Mouse (Mus musculus): ENCODE data around the gene Plekhh3. TPM values are rescaled to one million over a fixed set of nuclear protein-coding genes. Genes with fewer than 3 reads are reported as not detected.
A peak's percentile ranks its signal among the peaks of the same experiment; 100 is the strongest.

Plekhh3 gene
- polyA plus RNA-seq, 2 experiments: 17.4 to 20.5 TPM

DNA sequence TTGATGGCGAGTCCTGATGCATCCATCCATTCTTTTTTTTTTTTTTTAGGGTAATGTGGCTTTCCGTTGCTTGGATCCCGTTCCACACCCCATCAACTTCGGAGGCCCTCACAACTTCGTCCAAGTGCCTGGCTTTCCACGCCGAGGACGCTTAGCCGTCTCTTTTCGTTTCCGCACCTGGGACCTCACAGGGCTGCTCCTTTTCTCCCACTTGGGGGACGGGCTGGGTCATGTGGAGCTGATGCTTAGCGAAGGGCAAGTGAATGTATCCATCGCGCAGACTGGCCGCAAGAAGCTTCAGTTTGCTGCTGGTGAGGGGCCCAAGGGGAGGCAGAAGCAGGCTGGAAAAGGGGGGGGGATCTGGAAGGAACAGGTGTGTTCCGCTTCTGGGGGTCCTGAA is 9.1 kb upstream of the Plekhh3 start:
- Histone ChIP-seq H3K9me3 (ENCODE audit: control insufficient read depth, low read length) (no peaks in the 10 kb centered on the region), H3K27me3 (ENCODE audit: control insufficient read depth, insufficient read depth, low read length) (peaks cover 31% of the 10 kb centered on the region), H3K27ac (replicated peaks; ENCODE audit: low read depth, low read length) (no peak overlapping the region), H3K4me3 (replicated peaks; ENCODE audit: low read length) (no peak overlapping the region), H3K4me2 (replicated peaks; ENCODE audit: low read depth, low read length, severe bottlenecking) (no peak overlapping the region), H3K4me1 (ENCODE audit: control insufficient read depth, insufficient read depth, low read length) (0 out of 2 replicates have a peak, but pooled peaks cover 3% of the 10 kb centered on the region), H3K9ac (ENCODE audit: low read depth, low read length, severe bottlenecking) (no peak overlapping the region), H3K36me3 (ENCODE audit: control insufficient read depth, insufficient read depth, low read length) (no peaks in the 10 kb centered on the region)
- 66% methylated on average over 17 of the region's 17 CpGs for WGBS
- DNase-seq (ENCODE audit: low spot score) (no peak), ATAC-seq (ENCODE audit: low FRiP score, low read depth) (no peak)
- no peak for TF ChIP-seq POLR2A (IDR thresholded peaks at IDR 0.05; ENCODE audit: borderline replicate concordance, extremely low read depth, insufficient read depth, insufficient read length)

DNA sequence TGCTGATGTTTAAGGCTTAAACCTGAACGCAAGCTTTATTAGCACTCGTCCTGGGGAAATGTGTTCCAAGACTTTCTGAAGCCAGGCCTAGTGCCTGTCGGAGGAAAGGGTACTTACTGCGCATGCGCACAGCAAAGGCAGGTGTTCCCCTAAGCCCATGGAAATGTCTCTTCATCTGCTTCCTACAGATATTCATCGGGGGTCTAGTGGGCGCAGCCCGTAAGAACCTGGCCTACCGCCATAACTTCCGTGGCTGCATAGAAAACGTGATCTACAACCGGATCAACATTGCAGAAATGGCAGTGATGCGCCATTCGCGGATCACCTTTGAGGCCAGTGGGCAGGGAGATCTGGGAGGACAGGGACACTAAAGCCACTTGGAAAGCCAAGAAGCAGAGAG is 8.2 kb upstream of the Plekhh3 start:
- TF ChIP-seq POLR2A (IDR thresholded peaks at IDR 0.05; ENCODE audit: borderline replicate concordance, extremely low read depth, insufficient read depth, insufficient read length): no peak
- WGBS: 79% methylated on average over 15 of the region's 15 CpGs
- peaks cover 7% of the 10 kb centered on the region for H3K4me1 ChIP-seq (ENCODE audit: control insufficient read depth, insufficient read depth, low read length)
- no peak for DNase-seq (ENCODE audit: low spot score)
- no peak for ATAC-seq (ENCODE audit: low FRiP score, low read depth)
- no peaks in the 10 kb centered on the region for H3K36me3 ChIP-seq (ENCODE audit: control insufficient read depth, insufficient read depth, low read length)
- no peak overlapping the region for H3K4me3 ChIP-seq (replicated peaks; ENCODE audit: low read length)
- H3K9ac ChIP-seq (ENCODE audit: low read depth, low read length, severe bottlenecking): no peak overlapping the region
- H3K9me3 ChIP-seq (ENCODE audit: control insufficient read depth, low read length): no peaks in the 10 kb centered on the region
- no peak overlapping the region for H3K4me2 ChIP-seq (replicated peaks; ENCODE audit: low read depth, low read length, severe bottlenecking)
- H3K27ac ChIP-seq (replicated peaks; ENCODE audit: low read depth, low read length): no peak overlapping the region
- peaks cover 40% of the 10 kb centered on the region for H3K27me3 ChIP-seq (ENCODE audit: control insufficient read depth, insufficient read depth, low read length)

DNA sequence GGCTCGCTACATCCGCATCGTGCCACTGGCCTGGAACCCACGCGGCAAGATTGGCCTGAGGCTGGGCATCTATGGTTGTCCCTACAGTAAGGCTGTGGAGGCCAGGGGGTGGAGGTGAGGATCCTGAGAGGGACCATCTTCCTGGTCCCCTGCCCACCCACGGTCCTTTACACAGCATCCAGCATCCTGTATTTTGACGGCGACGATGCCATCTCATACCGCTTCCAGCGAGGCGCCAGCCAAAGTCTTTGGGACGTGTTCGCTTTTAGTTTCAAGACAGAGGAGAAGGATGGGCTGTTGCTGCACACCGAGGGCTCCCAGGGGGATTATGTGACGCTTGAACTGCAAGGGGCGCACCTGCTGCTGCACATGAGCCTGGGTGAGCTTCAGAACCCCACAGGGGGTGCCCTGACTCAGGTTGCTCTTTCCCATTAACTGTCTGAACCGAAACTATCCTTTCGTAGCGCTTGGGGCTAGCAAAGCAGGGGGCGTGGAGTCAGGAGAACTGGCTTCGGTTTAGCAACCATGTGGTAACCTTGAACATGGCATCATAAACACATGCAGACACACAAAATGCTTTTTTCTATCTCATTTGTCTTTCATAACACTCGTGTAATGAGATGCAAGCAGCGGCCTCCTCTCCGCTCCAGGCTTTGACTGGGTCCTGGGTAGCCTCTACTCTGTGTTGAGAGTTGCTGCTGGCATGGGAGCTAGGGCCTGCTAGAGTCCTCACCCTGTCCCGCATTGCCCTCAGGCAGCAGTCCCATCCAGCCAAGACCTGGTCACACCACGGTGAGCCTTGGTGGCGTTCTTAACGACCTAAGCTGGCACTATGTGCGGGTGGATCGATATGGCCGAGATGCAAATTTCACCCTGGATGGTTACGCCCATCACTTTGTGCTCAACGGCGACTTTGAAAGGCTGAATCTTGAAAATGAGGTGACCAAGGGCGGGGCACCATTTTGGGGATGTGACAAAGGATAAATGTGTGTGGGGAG is 7.2 kb upstream of the Plekhh3 start:
- ATAC-seq (ENCODE audit: low FRiP score, low read depth) (no peak), DNase-seq (ENCODE audit: low spot score) (no peak)
- H3K36me3 ChIP-seq (ENCODE audit: control insufficient read depth, insufficient read depth, low read length): no peaks in the 10 kb centered on the region
- H3K27ac ChIP-seq (replicated peaks; ENCODE audit: low read depth, low read length): no peak overlapping the region
- TF ChIP-seq POLR2A (IDR thresholded peaks at IDR 0.05; ENCODE audit: borderline replicate concordance, extremely low read depth, insufficient read depth, insufficient read length): no peak
- H3K4me3 ChIP-seq (replicated peaks; ENCODE audit: low read length): no peak overlapping the region
- no peaks in the 10 kb centered on the region for H3K9me3 ChIP-seq (ENCODE audit: control insufficient read depth, low read length)
- no peak overlapping the region for H3K9ac ChIP-seq (ENCODE audit: low read depth, low read length, severe bottlenecking)
- H3K4me1 ChIP-seq (ENCODE audit: control insufficient read depth, insufficient read depth, low read length): peaks cover 15% of the 10 kb centered on the region
- H3K27me3 ChIP-seq (ENCODE audit: control insufficient read depth, insufficient read depth, low read length): peaks cover 44% of the 10 kb centered on the region
- WGBS: 51% methylated on average over 36 of the region's 36 CpGs
- H3K4me2 ChIP-seq (replicated peaks; ENCODE audit: low read depth, low read length, severe bottlenecking): no peak overlapping the region

DNA sequence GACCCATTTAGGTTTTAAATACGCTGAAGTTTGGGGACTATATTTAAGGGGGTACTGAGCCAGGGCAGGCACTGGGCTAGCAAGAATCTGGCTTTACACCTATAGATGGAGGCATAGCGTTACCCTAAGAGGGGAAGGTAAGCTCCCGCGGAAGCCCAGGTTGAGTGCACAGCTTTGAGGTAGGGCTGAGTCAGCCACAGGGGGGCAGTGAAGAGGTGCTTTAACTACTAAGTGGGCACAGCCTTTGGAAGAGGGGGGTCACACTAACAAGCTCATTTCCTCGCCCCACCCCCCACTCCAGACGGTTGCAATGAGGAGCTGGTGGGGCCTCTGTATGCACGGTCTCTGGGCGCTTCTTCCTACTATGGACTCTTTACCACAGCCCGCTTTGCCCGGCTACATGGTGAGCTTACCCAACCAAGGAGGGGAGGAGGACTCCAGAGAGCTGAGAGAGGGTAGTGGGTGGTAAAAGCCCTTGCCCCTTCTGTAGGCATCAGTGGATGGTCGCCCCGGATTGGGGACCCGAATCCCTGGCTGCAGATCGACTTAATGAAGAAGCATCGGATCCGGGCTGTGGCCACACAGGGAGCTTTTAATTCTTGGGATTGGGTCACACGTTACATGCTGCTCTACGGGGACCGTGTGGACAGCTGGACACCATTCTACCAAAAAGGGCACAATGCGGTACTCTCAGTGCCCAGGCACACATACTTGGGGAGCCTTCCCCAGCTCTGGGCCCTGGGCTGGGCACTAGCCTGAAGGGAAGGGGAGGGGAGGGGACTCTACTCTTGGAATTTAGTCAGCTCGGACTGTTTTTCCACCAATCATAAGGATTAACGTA is 6.0 kb upstream of the Plekhh3 start:
- Histone ChIP-seq H3K9me3 (ENCODE audit: control insufficient read depth, low read length) (no peaks in the 10 kb centered on the region), H3K4me1 (ENCODE audit: control insufficient read depth, insufficient read depth, low read length) (peaks cover 25% of the 10 kb centered on the region), H3K36me3 (ENCODE audit: control insufficient read depth, insufficient read depth, low read length) (no peaks in the 10 kb centered on the region), H3K9ac (ENCODE audit: low read depth, low read length, severe bottlenecking) (no peak overlapping the region), H3K4me3 (replicated peaks; ENCODE audit: low read length) (no peak overlapping the region; the same call in 1 of the 2 replicates), H3K4me2 (replicated peaks; ENCODE audit: low read depth, low read length, severe bottlenecking) (peak overlapping the region; percentile 45; the same call in 1 of the 2 replicates), H3K27me3 (ENCODE audit: control insufficient read depth, insufficient read depth, low read length) (peaks cover 44% of the 10 kb centered on the region), H3K27ac (replicated peaks; ENCODE audit: low read depth, low read length) (no peak overlapping the region)
- 23% methylated on average over 22 of the region's 22 CpGs for WGBS
- no peak for TF ChIP-seq POLR2A (IDR thresholded peaks at IDR 0.05; ENCODE audit: borderline replicate concordance, extremely low read depth, insufficient read depth, insufficient read length)
- ATAC-seq (ENCODE audit: low FRiP score, low read depth) (no peak), DNase-seq (ENCODE audit: low spot score) (peak; percentile 71)

DNA sequence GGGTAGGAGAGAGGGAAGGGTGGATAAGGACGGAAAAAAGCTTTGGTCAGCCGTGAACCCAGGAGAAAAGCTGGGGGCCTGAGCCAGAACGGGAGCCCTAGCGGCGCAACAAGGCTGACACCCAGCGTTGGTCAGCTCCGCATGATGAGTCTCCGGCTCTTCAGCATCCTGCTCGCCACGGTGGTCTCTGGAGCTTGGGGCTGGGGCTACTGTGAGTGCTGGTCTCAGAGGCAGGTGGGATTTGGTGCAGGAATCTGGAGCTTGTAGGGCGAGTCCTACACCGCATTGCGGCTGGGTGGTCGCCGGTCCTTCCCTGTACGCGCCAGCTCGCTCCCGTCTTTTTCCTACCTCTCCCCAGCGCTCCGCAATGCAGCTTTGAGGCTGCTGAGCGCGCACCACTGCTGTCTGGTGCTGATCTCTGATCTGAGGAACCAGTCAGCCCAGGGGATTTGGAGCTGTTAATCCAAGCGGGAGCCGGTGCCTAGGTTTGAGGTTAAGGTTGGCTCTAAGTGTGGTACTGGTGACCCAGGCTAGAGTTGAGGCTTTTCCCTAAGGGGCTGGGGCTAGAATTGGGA is 5.1 kb upstream of the Plekhh3 start:
- no peak overlapping the region for H3K27ac ChIP-seq (replicated peaks; ENCODE audit: low read depth, low read length)
- H3K4me2 ChIP-seq (replicated peaks; ENCODE audit: low read depth, low read length, severe bottlenecking): peak overlapping the region; percentile 45
- H3K4me1 ChIP-seq (ENCODE audit: control insufficient read depth, insufficient read depth, low read length): peaks cover 25% of the 10 kb centered on the region
- ATAC-seq (ENCODE audit: low FRiP score, low read depth) (no peak), DNase-seq (ENCODE audit: low spot score) (no peak)
- H3K9ac ChIP-seq (ENCODE audit: low read depth, low read length, severe bottlenecking): no peak overlapping the region
- H3K27me3 ChIP-seq (ENCODE audit: control insufficient read depth, insufficient read depth, low read length): peaks cover 44% of the 10 kb centered on the region
- H3K4me3 ChIP-seq (replicated peaks; ENCODE audit: low read length): peak overlapping the region; percentile 24
- TF ChIP-seq POLR2A (IDR thresholded peaks at IDR 0.05; ENCODE audit: borderline replicate concordance, extremely low read depth, insufficient read depth, insufficient read length): no peak
- WGBS: under 1% methylated on average over 25 of the region's 25 CpGs
- no peaks in the 10 kb centered on the region for H3K9me3 ChIP-seq (ENCODE audit: control insufficient read depth, low read length)
- H3K36me3 ChIP-seq (ENCODE audit: control insufficient read depth, insufficient read depth, low read length): no peaks in the 10 kb centered on the region

Measured in limb, embryonic 14.5 days (tissue).